ENCODE assay signal across 15 mouse cellular contexts in the genomic region with DNA sequence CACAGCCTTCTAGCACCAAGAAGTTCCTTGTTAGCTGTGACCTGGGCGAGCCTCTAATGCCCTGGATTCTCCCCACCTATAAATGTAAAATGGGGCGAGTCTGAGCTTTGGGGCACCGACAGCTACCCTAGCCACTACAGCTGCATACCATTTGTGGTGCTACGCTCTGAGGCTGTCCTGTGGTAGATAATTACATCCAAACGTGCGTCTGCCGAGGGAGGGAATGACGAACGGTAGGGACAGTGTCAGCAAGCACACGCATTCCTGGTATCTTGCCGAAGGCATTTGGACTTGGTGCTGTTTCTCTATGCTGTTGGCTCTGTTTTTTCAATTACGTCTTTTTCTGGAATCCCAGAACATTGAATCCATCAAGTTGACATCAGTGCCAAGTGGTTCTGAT.
"Had no signal": no experiment of that assay in that cellular context is flagged by ENCODE, and none has a peak within 500 bp of the region (broad histone marks: within the 10 kb centered on the region; RNA-seq: fewer than 3 reads in every experiment).

No protein-coding gene starts in this region.

- H3K27ac ChIP-seq: liver, embryonic 15.5 days; lung, embryonic 15.5 days; macrophage; midbrain, embryonic 12.5 days; neural tube, embryonic 12.5 days had no signal

- H3K4me2 ChIP-seq: liver, embryonic 15.5 days; lung, embryonic 15.5 days; midbrain, embryonic 12.5 days; neural tube, embryonic 12.5 days had no signal

- H3K4me3 ChIP-seq: liver, embryonic 15.5 days; lung, embryonic 15.5 days; megakaryocyte, embryonic 14.5 days; midbrain, embryonic 12.5 days; neural tube, embryonic 12.5 days had no signal

- H3K9me3 ChIP-seq: liver, embryonic 15.5 days; lung, embryonic 15.5 days; midbrain, embryonic 12.5 days; neural tube, embryonic 12.5 days had no signal

- ATAC-seq: liver, postnatal 0 days; lung, postnatal 0 days had no signal

- H3K4me1 ChIP-seq: neural tube, embryonic 12.5 days had no signal

- H3K9ac ChIP-seq: liver, embryonic 15.5 days; liver, postnatal 0 days; lung, embryonic 15.5 days; midbrain, embryonic 12.5 days; neural tube, embryonic 12.5 days had no signal

- H3K27me3 ChIP-seq: lung, embryonic 15.5 days; neural tube, embryonic 12.5 days had no signal

- DNase-seq: liver, postnatal 0 days; lung, adult 2 months; lung, postnatal 36 days; midbrain, embryonic 14.5 days; right cerebral cortex, postnatal 14 days; thymus, adult 18-20 months; thymus, postnatal 14 days; thymus, postnatal 36 days had no signal

- H3K36me3 ChIP-seq: liver, embryonic 15.5 days; lung, embryonic 15.5 days; midbrain, embryonic 12.5 days; neural tube, embryonic 12.5 days had no signal
